Mouse (Mus musculus): ENCODE data around the gene Chrm3. TPM values are rescaled to one million over a fixed set of nuclear protein-coding genes. Genes with fewer than 3 reads are reported as not detected.

Chrm3 gene
- total and polyA plus RNA-seq, 2 experiments from 2014 or later = 3.5 to 36.0 TPM

GRCm38 (mm10) chr13:9977699-9978098, 382.9 kb downstream of the Chrm3 start:
- DNase-seq (ENCODE audit: low spot score) (no peak), ATAC-seq (peak; percentile 69; the same call in 1 of the 2 replicates)
- no peak overlapping the region for H3K9ac ChIP-seq (replicated peaks; ENCODE audit: low read length)
- H3K4me2 ChIP-seq (ENCODE audit: low read depth, low read length) = no peak overlapping the region
- WGBS = 57% methylated on average over 1 of the region's 1 CpGs
- no peak overlapping the region for H3K27ac ChIP-seq
- H3K36me3 ChIP-seq (ENCODE audit: insufficient read depth, low read length) = no peaks in the 10 kb centered on the region
- TF ChIP-seq CTCF (IDR thresholded peaks at IDR 0.05; ENCODE audit: low read depth) = no peak
- H3K9me3 ChIP-seq (ENCODE audit: low read length) = no peaks in the 10 kb centered on the region
- no peaks in the 10 kb centered on the region for H3K27me3 ChIP-seq (ENCODE audit: insufficient read depth, low read length)
- no peak overlapping the region for H3K4me3 ChIP-seq (ENCODE audit: low read length)
- H3K4me1 ChIP-seq (ENCODE audit: insufficient read depth, low read length) = no peaks in the 10 kb centered on the region

- no peaks in the 10 kb centered on the region for H3K36me3 ChIP-seq (ENCODE audit: insufficient read depth, low read length)
- DNase-seq (ENCODE audit: low spot score) (no peak), ATAC-seq (no peak)
- H3K4me3 ChIP-seq (ENCODE audit: low read length) = no peak overlapping the region
- no peaks in the 10 kb centered on the region for H3K4me1 ChIP-seq (ENCODE audit: insufficient read depth, low read length)
- H3K27ac ChIP-seq = no peak overlapping the region
- no peaks in the 10 kb centered on the region for H3K9me3 ChIP-seq (ENCODE audit: low read length)
- 39% methylated on average over 2 of the region's 2 CpGs for WGBS
- no peak overlapping the region for H3K9ac ChIP-seq (replicated peaks; ENCODE audit: low read length)
- no peak for TF ChIP-seq CTCF (IDR thresholded peaks at IDR 0.05; ENCODE audit: low read depth)
- no peaks in the 10 kb centered on the region for H3K27me3 ChIP-seq (ENCODE audit: insufficient read depth, low read length)
- no peak overlapping the region for H3K4me2 ChIP-seq (ENCODE audit: low read depth, low read length)
Measured at GRCm38 (mm10) chr13:9973742-9974321, 386.8 kb downstream of the Chrm3 start.

DNA sequence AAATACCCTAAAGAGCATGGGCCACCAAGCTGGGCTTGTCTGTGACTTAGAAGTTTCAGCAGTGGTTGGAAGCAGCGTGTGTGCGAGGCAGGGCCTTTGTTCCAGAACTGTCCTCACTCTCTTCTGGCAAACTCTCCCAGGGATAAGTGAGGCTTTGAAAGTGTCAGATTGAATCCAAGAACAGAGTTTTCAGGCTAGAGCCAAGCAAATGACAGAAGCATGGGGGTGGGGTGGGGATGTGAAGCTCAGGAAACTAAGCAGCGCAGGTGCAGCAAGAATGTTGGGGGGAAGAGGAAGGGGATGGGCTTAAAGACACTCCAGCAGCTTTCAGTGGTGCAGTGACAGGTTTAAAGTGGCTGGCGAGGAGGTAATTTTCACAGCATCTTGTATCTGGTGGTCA, 388.8 kb downstream of the Chrm3 start:
- 53% methylated on average over 4 of the region's 4 CpGs for WGBS
- no peaks in the 10 kb centered on the region for H3K4me1 ChIP-seq (ENCODE audit: insufficient read depth, low read length)
- no peak overlapping the region for H3K4me2 ChIP-seq (ENCODE audit: low read depth, low read length)
- H3K27me3 ChIP-seq (ENCODE audit: insufficient read depth, low read length) = no peaks in the 10 kb centered on the region
- DNase-seq (ENCODE audit: low spot score) = no peak
- H3K9ac ChIP-seq (replicated peaks; ENCODE audit: low read length) = no peak overlapping the region
- TF ChIP-seq CTCF (IDR thresholded peaks at IDR 0.05; ENCODE audit: low read depth) = no peak
- no peak overlapping the region for H3K4me3 ChIP-seq (ENCODE audit: low read length)
- no peak for ATAC-seq
- H3K27ac ChIP-seq = no peak overlapping the region
- no peaks in the 10 kb centered on the region for H3K9me3 ChIP-seq (ENCODE audit: low read length)
- H3K36me3 ChIP-seq (ENCODE audit: insufficient read depth, low read length) = no peaks in the 10 kb centered on the region

DNA sequence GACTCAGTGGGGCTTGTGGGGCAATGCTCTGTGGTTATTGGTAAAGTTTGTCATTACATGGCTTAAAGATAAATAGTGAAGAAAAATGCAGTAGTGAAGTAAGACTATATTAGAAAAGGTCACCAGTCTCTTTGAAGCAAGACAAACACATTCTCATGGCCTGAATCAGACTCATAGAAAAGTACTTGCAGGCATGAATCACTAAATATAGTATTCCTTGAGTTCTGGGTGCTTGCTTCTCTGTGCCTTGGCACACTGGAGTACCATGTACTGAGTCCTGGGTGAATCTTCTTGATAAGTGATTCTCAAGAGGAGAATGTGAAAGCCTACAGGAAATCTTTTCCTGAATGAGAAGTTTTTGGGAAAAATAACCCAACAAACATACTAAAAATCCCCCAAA, 408.0 kb downstream of the Chrm3 start:
- Histone ChIP-seq H3K9me3 (ENCODE audit: low read length) (no peaks in the 10 kb centered on the region), H3K4me3 (ENCODE audit: low read length) (no peak overlapping the region), H3K9ac (replicated peaks; ENCODE audit: low read length) (no peak overlapping the region), H3K4me2 (ENCODE audit: low read depth, low read length) (no peak overlapping the region), H3K27ac (no peak overlapping the region), H3K27me3 (ENCODE audit: insufficient read depth, low read length) (no peaks in the 10 kb centered on the region), H3K36me3 (ENCODE audit: insufficient read depth, low read length) (no peaks in the 10 kb centered on the region), H3K4me1 (ENCODE audit: insufficient read depth, low read length) (no peaks in the 10 kb centered on the region)
- no peak for TF ChIP-seq CTCF (IDR thresholded peaks at IDR 0.05; ENCODE audit: low read depth)
- no peak for ATAC-seq
- DNase-seq (ENCODE audit: low spot score) = no peak

GRCm38 (mm10) chr13:9951376-9951775, 409.3 kb downstream of the Chrm3 start:
- DNase-seq (ENCODE audit: low spot score) = no peak
- 80% methylated on average over 1 of the region's 1 CpGs for WGBS

DNA sequence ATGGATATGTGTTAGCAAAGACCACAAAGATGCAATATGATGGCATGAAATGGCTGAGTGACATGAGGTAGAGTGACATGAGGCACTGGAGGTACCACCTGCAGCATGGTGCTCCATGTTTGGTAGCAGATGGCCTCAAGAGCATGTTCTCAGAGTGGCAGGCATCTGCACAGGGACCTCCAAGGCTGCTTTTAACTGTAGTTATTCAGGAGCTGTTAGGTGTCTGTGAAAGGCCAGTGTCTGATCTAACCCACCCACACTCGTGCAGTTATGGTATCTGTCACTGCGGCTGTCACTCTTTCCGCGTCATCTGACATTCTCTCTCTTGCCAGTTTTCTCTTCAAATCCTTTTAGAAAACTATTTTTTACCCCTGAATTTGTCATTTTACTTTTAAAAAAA, 411.6 kb downstream of the Chrm3 start:
- no peak for ATAC-seq
- 94% methylated on average over 4 of the region's 4 CpGs for WGBS
- Histone ChIP-seq H3K27ac (no peak overlapping the region), H3K27me3 (ENCODE audit: insufficient read depth, low read length) (no peaks in the 10 kb centered on the region), H3K4me3 (ENCODE audit: low read length) (no peak overlapping the region), H3K4me2 (ENCODE audit: low read depth, low read length) (no peak overlapping the region), H3K4me1 (ENCODE audit: insufficient read depth, low read length) (no peaks in the 10 kb centered on the region), H3K9me3 (ENCODE audit: low read length) (no peaks in the 10 kb centered on the region), H3K9ac (replicated peaks; ENCODE audit: low read length) (no peak overlapping the region), H3K36me3 (ENCODE audit: insufficient read depth, low read length) (no peaks in the 10 kb centered on the region)
- no peak for TF ChIP-seq CTCF (IDR thresholded peaks at IDR 0.05; ENCODE audit: low read depth)
- DNase-seq (ENCODE audit: low spot score) = no peak

More at GRCm38 (mm10) chr13:9951376-9951775, 409.3 kb downstream of the Chrm3 start:
- no peak for ATAC-seq
- Histone ChIP-seq H3K36me3 (ENCODE audit: insufficient read depth, low read length) (no peaks in the 10 kb centered on the region), H3K27me3 (ENCODE audit: insufficient read depth, low read length) (no peaks in the 10 kb centered on the region), H3K4me1 (ENCODE audit: insufficient read depth, low read length) (no peaks in the 10 kb centered on the region), H3K27ac (no peak overlapping the region), H3K4me2 (ENCODE audit: low read depth, low read length) (no peak overlapping the region), H3K9ac (replicated peaks; ENCODE audit: low read length) (no peak overlapping the region), H3K4me3 (ENCODE audit: low read length) (no peak overlapping the region), H3K9me3 (ENCODE audit: low read length) (no peaks in the 10 kb centered on the region)
- TF ChIP-seq CTCF (IDR thresholded peaks at IDR 0.05; ENCODE audit: low read depth) = no peak

DNA sequence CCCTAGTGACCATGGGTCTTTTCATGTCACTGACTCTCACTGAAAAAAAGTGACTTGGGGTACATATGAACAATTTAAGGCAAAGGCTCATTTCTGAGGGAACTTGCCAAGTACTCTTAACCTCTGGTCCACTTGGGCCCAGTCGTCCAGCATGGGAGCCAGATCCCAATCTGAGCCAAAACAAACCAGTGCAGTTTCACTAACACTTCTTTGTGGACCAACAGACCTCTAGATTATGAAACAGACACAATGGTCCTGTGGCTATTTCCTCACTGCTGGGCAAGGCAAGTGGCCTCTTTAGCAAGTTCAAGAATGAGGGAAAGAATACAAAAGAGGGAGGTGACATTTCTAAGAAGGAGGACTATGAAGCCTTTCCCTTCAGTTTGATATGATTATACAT, 420.5 kb downstream of the Chrm3 start:
- DNase-seq (ENCODE audit: low spot score) (no peak), ATAC-seq (no peak)
- H3K36me3 ChIP-seq (ENCODE audit: insufficient read depth, low read length) = no peaks in the 10 kb centered on the region
- H3K27me3 ChIP-seq (ENCODE audit: insufficient read depth, low read length) = no peaks in the 10 kb centered on the region
- H3K4me1 ChIP-seq (ENCODE audit: insufficient read depth, low read length) = no peaks in the 10 kb centered on the region
- no peak overlapping the region for H3K4me3 ChIP-seq (ENCODE audit: low read length)
- H3K9ac ChIP-seq (replicated peaks; ENCODE audit: low read length) = no peak overlapping the region
- TF ChIP-seq CTCF (IDR thresholded peaks at IDR 0.05; ENCODE audit: low read depth) = no peak
- H3K4me2 ChIP-seq (ENCODE audit: low read depth, low read length) = no peak overlapping the region
- 72% methylated on average over 1 of the region's 1 CpGs for WGBS
- H3K9me3 ChIP-seq (ENCODE audit: low read length) = no peaks in the 10 kb centered on the region
- H3K27ac ChIP-seq = no peak overlapping the region
